Mouse (Mus musculus): ENCODE results near the gene Patz1. TPM values are rescaled to one million over a fixed set of nuclear protein-coding genes. Genes with fewer than 3 reads are reported as not detected.
A peak's percentile ranks its signal among the peaks of the same experiment; 100 is the strongest.

The Patz1 gene
- polyA plus RNA-seq, 1 experiment: 53.9 TPM

DNA sequence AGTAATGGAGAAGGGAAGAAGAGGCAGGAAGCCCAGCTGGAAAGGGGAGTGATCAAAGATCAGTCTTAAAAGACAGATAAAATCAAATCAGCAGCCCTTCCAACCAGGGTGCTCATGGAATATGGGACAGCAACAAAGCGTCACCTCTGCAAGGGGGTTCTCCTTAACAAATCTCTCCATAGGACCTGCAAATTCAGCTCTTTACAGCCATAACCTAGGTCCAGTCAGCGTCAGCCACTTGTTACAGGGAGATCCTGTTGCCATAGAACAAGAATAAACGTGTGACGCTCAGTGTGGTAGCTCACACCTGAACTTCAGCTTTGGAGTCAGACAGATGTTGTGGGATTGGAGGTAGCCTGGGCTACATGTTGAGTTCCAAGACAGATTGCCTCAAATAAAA, 19.4 kb upstream of the Patz1 start:
- TF ChIP-seq POLR2A (IDR thresholded peaks at IDR 0.05; ENCODE audit: borderline replicate concordance, control insufficient read depth, low read depth, low read length) (no peak), CTCF (IDR thresholded peaks at IDR 0.05; ENCODE audit: control insufficient read depth, insufficient read depth, low read length) (no peak)
- WGBS: 86% methylated on average over 4 of the region's 4 CpGs
- Histone ChIP-seq H3K27ac (ENCODE audit: control insufficient read depth, insufficient read depth, low read depth, low read length, poor library complexity) (no peak overlapping the region), H3K4me3 (replicated peaks; ENCODE audit: control insufficient read depth, low read depth, low read length) (no peak overlapping the region), H3K4me1 (ENCODE audit: control insufficient read depth, insufficient read depth, low read length) (no peaks in the 10 kb centered on the region)

DNA sequence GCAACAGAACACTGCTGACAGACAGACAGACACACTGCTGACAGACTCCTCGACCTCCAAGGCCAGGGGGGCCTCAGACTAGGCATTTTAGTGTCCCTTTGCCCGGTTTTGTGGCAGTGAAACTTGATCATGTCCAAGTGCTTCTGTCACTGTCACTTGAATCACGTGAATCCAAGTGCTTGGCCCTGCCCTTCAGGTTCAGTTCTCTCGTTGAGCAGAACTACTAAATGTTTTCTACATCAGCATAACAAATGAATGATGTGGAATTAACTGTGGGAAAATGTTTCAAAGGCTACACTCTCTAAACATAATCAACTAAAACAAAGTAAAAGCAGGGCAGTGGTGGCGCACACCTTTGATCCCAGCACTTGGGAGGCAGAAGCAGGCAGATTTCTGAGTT, 10.3 kb upstream of the Patz1 start:
- TF ChIP-seq CTCF (IDR thresholded peaks at IDR 0.05; ENCODE audit: control insufficient read depth, insufficient read depth, low read length) (no peak), POLR2A (IDR thresholded peaks at IDR 0.05; ENCODE audit: borderline replicate concordance, control insufficient read depth, low read depth, low read length) (no peak)
- no peaks in the 10 kb centered on the region for H3K4me1 ChIP-seq (ENCODE audit: control insufficient read depth, insufficient read depth, low read length)
- no peak overlapping the region for H3K4me3 ChIP-seq (replicated peaks; ENCODE audit: control insufficient read depth, low read depth, low read length)
- no peak overlapping the region for H3K27ac ChIP-seq (ENCODE audit: control insufficient read depth, insufficient read depth, low read depth, low read length, poor library complexity)
- 76% methylated on average over 5 of the region's 5 CpGs for WGBS

DNA sequence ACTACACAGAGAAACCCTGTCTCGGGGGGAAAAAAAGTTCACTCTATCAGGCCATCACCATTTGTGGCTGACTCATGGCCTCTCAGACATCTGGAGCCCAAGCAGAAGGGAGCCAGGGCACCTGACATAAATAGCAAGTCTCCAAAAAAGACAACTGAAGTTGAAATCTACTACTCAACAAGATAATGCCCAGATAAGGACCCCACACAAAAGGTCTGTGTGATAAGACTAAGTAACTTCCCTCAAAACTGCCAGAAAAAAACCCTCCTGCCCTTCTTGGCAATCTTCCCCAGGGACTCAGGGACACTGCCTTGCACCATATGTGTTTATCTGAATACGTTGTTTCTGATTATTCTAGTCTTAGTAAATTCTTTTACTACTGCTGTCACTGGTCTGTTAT, 8.9 kb upstream of the Patz1 start:
- WGBS: 42% methylated on average over 2 of the region's 2 CpGs
- no peak overlapping the region for H3K27ac ChIP-seq (ENCODE audit: control insufficient read depth, insufficient read depth, low read depth, low read length, poor library complexity)
- no peak overlapping the region for H3K4me3 ChIP-seq (replicated peaks; ENCODE audit: control insufficient read depth, low read depth, low read length)
- no peaks in the 10 kb centered on the region for H3K4me1 ChIP-seq (ENCODE audit: control insufficient read depth, insufficient read depth, low read length)
- TF ChIP-seq POLR2A (IDR thresholded peaks at IDR 0.05; ENCODE audit: borderline replicate concordance, control insufficient read depth, low read depth, low read length) (no peak), CTCF (IDR thresholded peaks at IDR 0.05; ENCODE audit: control insufficient read depth, insufficient read depth, low read length) (no peak)

DNA sequence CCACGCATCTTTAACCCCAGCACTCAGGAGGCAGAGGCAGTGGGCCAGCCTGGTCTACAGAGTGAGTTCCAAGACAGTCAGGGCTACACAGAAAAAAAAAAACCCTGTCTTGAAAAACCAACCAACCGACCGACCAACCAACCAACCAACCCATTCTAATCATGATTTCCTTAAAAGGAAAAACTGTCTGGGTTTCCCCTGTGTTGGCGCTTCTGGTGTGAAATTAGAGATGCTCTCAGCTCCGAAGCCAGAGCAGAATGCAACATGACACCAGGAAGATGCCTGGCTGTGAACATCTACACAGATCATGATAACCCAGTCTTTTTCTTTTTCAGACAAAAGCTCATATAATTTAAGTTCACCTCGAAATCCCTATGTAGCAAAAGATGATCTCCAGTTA, 5.8 kb upstream of the Patz1 start:
- TF ChIP-seq CTCF (IDR thresholded peaks at IDR 0.05; ENCODE audit: control insufficient read depth, insufficient read depth, low read length) (no peak), POLR2A (IDR thresholded peaks at IDR 0.05; ENCODE audit: borderline replicate concordance, control insufficient read depth, low read depth, low read length) (no peak)
- Histone ChIP-seq H3K4me3 (replicated peaks; ENCODE audit: control insufficient read depth, low read depth, low read length) (no peak overlapping the region), H3K27ac (ENCODE audit: control insufficient read depth, insufficient read depth, low read depth, low read length, poor library complexity) (no peak overlapping the region), H3K4me1 (ENCODE audit: control insufficient read depth, insufficient read depth, low read length) (no peaks in the 10 kb centered on the region)
- WGBS: 86% methylated on average over 6 of the region's 6 CpGs

DNA sequence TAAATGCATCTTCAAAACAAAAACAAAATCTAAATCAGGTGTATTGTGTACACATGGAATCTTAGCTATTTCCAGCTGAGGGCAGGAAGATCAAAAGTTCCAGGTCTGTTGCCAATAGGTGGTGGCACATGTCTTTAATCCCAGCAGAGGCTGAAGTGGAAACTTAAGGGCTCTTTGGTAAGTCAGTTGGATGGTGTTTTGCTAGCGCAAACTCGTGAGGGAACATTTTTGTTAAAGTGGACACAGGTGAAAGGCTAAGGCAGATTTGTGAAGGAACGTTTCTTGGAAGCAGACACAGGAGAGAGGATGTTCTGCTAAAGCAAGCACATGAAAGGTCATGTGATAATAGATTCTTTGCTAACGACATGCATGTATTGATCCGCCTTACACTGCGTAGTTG, 5.0 kb upstream of the Patz1 start:
- WGBS: 89% methylated on average over 6 of the region's 6 CpGs

DNA sequence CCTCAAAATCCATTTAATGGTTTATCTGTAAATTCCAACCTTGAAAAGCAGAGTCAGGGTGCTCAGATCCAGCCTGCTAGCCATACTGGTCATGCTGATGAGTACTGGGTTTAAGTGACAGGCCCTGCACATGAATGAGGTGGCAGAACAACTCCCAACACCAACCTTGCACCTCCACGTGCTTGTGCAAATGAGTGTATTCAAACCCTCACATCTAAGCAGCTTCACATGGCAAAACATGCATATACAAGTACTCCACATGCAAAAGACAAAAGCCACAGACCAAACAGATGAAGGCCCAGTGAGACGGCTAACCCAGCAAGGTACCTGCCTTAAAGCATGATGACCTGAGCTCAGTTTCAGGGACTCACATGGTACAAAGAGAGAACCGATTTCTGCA, 2.7 kb upstream of the Patz1 start:
- no peak overlapping the region for H3K27ac ChIP-seq (ENCODE audit: control insufficient read depth, insufficient read depth, low read depth, low read length, poor library complexity)
- no peaks in the 10 kb centered on the region for H3K4me1 ChIP-seq (ENCODE audit: control insufficient read depth, insufficient read depth, low read length)
- 68% methylated on average over 3 of the region's 3 CpGs for WGBS
- H3K4me3 ChIP-seq (replicated peaks; ENCODE audit: control insufficient read depth, low read depth, low read length): no peak overlapping the region
- no peak for TF ChIP-seq POLR2A (IDR thresholded peaks at IDR 0.05; ENCODE audit: borderline replicate concordance, control insufficient read depth, low read depth, low read length)
- TF ChIP-seq CTCF (IDR thresholded peaks at IDR 0.05; ENCODE audit: control insufficient read depth, insufficient read depth, low read length): no peak

More for the DNA sequence above, 5.0 kb upstream of the Patz1 start:
- Histone ChIP-seq H3K27ac (ENCODE audit: control insufficient read depth, insufficient read depth, low read depth, low read length, poor library complexity) (no peak overlapping the region), H3K4me1 (ENCODE audit: control insufficient read depth, insufficient read depth, low read length) (no peaks in the 10 kb centered on the region), H3K4me3 (replicated peaks; ENCODE audit: control insufficient read depth, low read depth, low read length) (no peak overlapping the region)
- TF ChIP-seq CTCF (IDR thresholded peaks at IDR 0.05; ENCODE audit: control insufficient read depth, insufficient read depth, low read length) (no peak), POLR2A (IDR thresholded peaks at IDR 0.05; ENCODE audit: borderline replicate concordance, control insufficient read depth, low read depth, low read length) (no peak)

DNA sequence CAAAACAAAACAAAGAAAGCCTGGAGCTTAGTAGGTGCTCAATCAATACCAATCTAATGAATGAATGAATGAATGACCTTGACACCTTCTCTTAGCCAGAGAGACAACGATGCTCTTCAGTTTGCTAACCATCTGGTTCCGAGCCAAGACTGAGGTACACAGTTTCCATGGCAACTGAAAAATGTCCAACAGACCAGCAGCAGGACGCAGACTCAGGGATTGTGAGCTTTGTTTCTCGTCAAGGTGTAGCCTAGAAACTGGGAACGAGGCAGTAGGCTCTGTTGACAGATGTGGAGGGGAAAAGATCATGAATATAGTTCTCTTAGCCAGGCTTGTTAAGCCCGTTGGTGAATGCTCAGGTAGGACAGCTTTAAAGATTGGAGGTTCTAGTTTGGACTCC, 1.5 kb upstream of the Patz1 start:
- no peaks in the 10 kb centered on the region; the same call in 1 of the 2 replicates for H3K4me1 ChIP-seq (ENCODE audit: control insufficient read depth, insufficient read depth, low read length)
- WGBS: 71% methylated on average over 6 of the region's 6 CpGs
- no peak overlapping the region for H3K4me3 ChIP-seq (replicated peaks; ENCODE audit: control insufficient read depth, low read depth, low read length)
- TF ChIP-seq CTCF (IDR thresholded peaks at IDR 0.05; ENCODE audit: control insufficient read depth, insufficient read depth, low read length) (no peak), POLR2A (IDR thresholded peaks at IDR 0.05; ENCODE audit: borderline replicate concordance, control insufficient read depth, low read depth, low read length) (no peak)
- H3K27ac ChIP-seq (ENCODE audit: control insufficient read depth, insufficient read depth, low read depth, low read length, poor library complexity): no peak overlapping the region

DNA sequence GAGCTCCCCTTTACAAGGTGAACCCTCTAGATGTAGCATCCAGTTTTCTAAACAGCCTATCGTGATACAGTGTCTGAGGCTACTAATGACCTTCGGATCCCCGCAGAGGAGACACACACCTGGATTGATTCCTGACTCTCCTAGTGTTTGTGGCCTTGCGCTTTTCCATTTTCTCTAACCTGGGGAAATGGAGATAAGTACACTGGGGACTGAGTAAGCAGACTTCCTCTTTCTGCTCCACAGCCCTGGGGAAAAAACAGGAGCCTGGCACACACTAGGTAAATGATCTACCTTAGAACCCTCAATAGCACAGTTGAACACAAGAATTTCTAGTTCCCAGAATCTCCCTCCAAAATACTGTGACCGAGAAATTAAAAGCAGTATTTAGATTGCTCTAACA, 753 bp upstream of the Patz1 start:
- no peak overlapping the region for H3K4me3 ChIP-seq (replicated peaks; ENCODE audit: control insufficient read depth, low read depth, low read length)
- TF ChIP-seq CTCF (IDR thresholded peaks at IDR 0.05; ENCODE audit: control insufficient read depth, insufficient read depth, low read length) (no peak), POLR2A (IDR thresholded peaks at IDR 0.05; ENCODE audit: borderline replicate concordance, control insufficient read depth, low read depth, low read length) (no peak)
- H3K4me1 ChIP-seq (ENCODE audit: control insufficient read depth, insufficient read depth, low read length): no peaks in the 10 kb centered on the region; the same call in 1 of the 2 replicates
- 47% methylated on average over 5 of the region's 5 CpGs for WGBS
- no peak overlapping the region for H3K27ac ChIP-seq (ENCODE audit: control insufficient read depth, insufficient read depth, low read depth, low read length, poor library complexity)

DNA sequence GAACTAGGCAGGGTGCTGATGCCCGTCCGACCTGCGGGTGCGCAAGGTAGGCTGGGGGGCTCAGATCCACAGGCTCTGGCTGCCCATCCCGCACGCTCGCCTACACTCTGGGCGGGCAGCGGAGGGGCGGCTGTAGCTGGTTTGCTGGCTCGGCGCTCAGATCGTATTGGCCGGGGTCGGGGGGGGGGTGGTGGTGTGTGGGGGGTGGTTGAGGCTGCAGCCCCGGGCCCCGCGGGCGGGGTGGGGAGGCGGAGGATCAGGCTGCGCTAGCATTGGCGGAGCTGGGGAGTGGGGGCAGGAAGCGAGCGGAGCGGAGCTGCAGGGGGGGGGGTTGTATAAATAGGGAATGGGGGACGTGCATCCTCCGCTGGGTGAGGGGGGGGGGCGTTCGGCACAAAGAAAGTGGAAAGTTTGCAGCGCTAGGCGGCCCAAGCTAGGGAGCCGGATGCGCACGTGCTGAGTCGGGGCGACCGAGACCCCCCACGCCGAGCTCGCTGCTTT, 678 bp downstream of the Patz1 start:
- WGBS: 2% methylated on average over 36 of the region's 40 CpGs
- no peaks in the 10 kb centered on the region; the same call in 1 of the 2 replicates for H3K4me1 ChIP-seq (ENCODE audit: control insufficient read depth, insufficient read depth, low read length)
- peak overlapping the region; percentile 88 for H3K4me3 ChIP-seq (replicated peaks; ENCODE audit: control insufficient read depth, low read depth, low read length)
- H3K27ac ChIP-seq (ENCODE audit: control insufficient read depth, insufficient read depth, low read depth, low read length, poor library complexity): peak overlapping the region; percentile 98
- TF ChIP-seq POLR2A (IDR thresholded peaks at IDR 0.05; ENCODE audit: borderline replicate concordance, control insufficient read depth, low read depth, low read length) (no peak), CTCF (IDR thresholded peaks at IDR 0.05; ENCODE audit: control insufficient read depth, insufficient read depth, low read length) (no peak)
